Mouse (Mus musculus): Measurements from ENCODE around the gene Gm11985.

DNA sequence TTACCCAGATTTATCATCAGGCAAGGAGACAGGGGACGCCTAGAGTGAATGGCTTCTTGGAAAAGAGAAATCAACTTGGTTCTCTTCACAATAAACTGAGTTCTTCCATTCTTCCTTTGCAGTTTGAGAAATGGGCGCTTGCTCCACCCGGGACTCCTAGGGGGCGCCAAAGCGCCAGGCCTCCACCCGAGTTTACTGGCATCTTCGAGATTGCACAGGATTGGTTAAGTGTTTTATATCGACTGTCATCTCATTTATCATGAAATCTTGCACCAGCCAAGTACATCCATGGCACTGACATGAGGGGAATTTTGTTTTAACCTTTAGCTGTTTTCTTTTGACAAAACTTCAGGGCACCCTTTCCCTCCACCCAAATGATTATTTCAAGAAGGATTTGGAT, 27.3 kb upstream of the Gm11985 start:
- TF ChIP-seq POLR2A (IDR thresholded peaks at IDR 0.05; ENCODE audit: borderline replicate concordance, extremely low read depth, low read depth, low read length) (no peak), CTCF (IDR thresholded peaks at IDR 0.05; ENCODE audit: insufficient read depth, low read length) (peak; percentile 51; the same call in 1 of the 2 replicates)
